Mouse (Mus musculus) naive thymus-derived CD4-positive, alpha-beta T cell, adult 2 months (primary cell): Measurements from ENCODE around the gene Gm9821.

Experiments used
- DNase-seq: peaks from one replicate; pipeline ENCODE4 v3.0.0-alpha.2; 2011; ENCODE audit warnings: low read depth

Gm9821 gene

GRCm38 (mm10) chr2:91948792-91949241 lies 3.3 kb downstream of the Gm9821 start:
- DNase-seq: peak; percentile 43

GRCm38 (mm10) chr2:91949411-91950274 lies 4.1 kb downstream of the Gm9821 start:
- no peak for DNase-seq

GRCm38 (mm10) chr2:91950275-91951085 lies 5.0 kb downstream of the Gm9821 start:
- peak; percentile 73 for DNase-seq

GRCm38 (mm10) chr2:91953825-91954224 lies 8.3 kb downstream of the Gm9821 start:
- DNase-seq: no peak

GRCm38 (mm10) chr2:91955121-91955591 lies 9.7 kb downstream of the Gm9821 start:
- DNase-seq: no peak

GRCm38 (mm10) chr2:91955875-91956274 lies 10.4 kb downstream of the Gm9821 start:
- no peak for DNase-seq

- peak; percentile 83 for DNase-seq
Measured at GRCm38 (mm10) chr2:91957096-91957495, 11.6 kb downstream of the Gm9821 start.

GRCm38 (mm10) chr2:91958049-91958448 lies 12.5 kb downstream of the Gm9821 start:
- DNase-seq: no peak

- DNase-seq: peak; percentile 70
Measured at GRCm38 (mm10) chr2:91958701-91959457, 13.4 kb downstream of the Gm9821 start.

GRCm38 (mm10) chr2:91959544-91960410 lies 14.3 kb downstream of the Gm9821 start:
- no peak for DNase-seq

- no peak for DNase-seq
Measured at GRCm38 (mm10) chr2:91960459-91960858, 15.0 kb downstream of the Gm9821 start.

- DNase-seq: peak; percentile 80
Measured at GRCm38 (mm10) chr2:91961901-91962761, 16.6 kb downstream of the Gm9821 start.

GRCm38 (mm10) chr2:91962864-91963401 lies 17.4 kb downstream of the Gm9821 start:
- DNase-seq: no peak

- peak; percentile 96 for DNase-seq
Measured at GRCm38 (mm10) chr2:91963443-91963932, 18.0 kb downstream of the Gm9821 start.

- DNase-seq: no peak
Measured at GRCm38 (mm10) chr2:91964610-91965204, 19.2 kb downstream of the Gm9821 start.

GRCm38 (mm10) chr2:91965417-91965816 lies 19.9 kb downstream of the Gm9821 start:
- no peak for DNase-seq

- no peak for DNase-seq
Measured at GRCm38 (mm10) chr2:91966367-91966766, 20.9 kb downstream of the Gm9821 start.

- no peak for DNase-seq
Measured at GRCm38 (mm10) chr2:91967962-91968361, 22.5 kb downstream of the Gm9821 start.
